In the genomic region with DNA sequence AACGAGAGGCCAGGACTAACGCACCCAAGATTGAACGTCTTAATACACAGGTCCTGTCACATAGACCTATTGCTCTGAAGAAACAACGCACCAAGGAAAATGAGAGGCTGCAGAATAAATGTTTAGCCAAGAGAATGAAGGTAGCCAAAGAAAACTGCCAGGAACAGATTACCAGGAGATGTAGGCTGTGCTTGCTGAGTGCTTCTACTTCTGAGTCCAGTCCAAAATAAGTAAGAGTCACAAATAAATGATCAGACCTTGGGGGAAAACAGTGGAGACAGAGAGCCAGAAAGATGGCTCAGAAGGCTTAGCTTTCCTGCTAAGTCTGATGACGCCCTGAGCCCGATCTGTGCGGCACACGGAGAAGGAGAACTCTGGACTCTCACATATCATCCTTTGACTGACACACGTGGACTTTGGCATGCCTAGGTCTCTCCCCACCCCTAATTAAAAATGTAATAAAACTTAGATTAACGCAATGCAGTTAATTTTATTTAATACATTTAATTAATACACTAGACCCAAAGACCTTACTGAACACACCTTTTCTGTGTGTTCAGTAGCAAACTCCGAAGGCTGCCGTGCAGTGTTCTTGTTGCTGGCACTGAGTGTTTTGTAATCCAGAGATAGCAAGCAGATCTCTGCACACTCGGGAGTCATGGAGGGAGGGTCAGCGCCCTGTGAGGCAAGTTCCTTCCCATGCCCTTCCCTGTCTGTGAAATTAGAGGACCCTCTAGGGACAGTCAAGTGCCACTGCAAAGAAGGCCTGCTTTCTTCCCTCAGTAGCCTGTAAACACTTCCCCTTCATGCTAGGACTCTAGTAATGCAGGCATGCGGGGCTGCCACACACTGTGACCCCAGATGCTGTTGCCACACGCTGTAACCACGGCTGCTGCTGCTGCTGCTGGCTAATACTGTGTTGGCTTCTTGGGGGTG, we compare ENCODE assay signal across 10 mouse cellular contexts. TPM values are rescaled to one million over a fixed set of nuclear protein-coding genes. Genes with fewer than 3 reads are reported as not detected.
DNase-seq lines count a peak whose midpoint lies in the region; ATAC-seq and TF ChIP-seq lines count a peak whose summit lies in the region.
"Had no signal": no experiment of that assay in that cellular context is flagged by ENCODE, and none has a peak within 500 bp of the region (broad histone marks: within the 10 kb centered on the region; RNA-seq: fewer than 3 reads in every experiment).

No protein-coding gene starts in this region.

- in situ Hi-C loops in CH12.LX (cut with MboI; ENCODE audit: low pct_ligation_motif_present, low pct_unique_long_range_greater_than_20kb, low sequenced_read_pairs), result no loop called here

- TF ChIP-seq POLR2A in CH12.LX (IDR thresholded peaks at IDR 0.05; ENCODE audit: low read depth, low read length), result no peak
- TF ChIP-seq POLR2A in embryonic fibroblast, embryonic 13.5 days (IDR thresholded peaks at IDR 0.05; ENCODE audit: low read depth, low read length), result no peak

- no peaks in the 10 kb centered on the region for H3K27me3 ChIP-seq in heart, postnatal 0 days (ENCODE audit: control insufficient read depth, insufficient read depth, low read length)
- H3K27me3 ChIP-seq in heart, embryonic 10.5 days (ENCODE audit: insufficient read depth, poor library complexity, severe bottlenecking), result no peaks in the 10 kb centered on the region
- H3K27me3 ChIP-seq in CH12.LX (replicated peaks), result no peaks in the 10 kb centered on the region
- H3K27me3 ChIP-seq: neural tube, embryonic 12.5 days; Patski had no signal

- H3K4me1 ChIP-seq in heart, postnatal 0 days (ENCODE audit: control insufficient read depth, insufficient read depth), result peaks cover 39% of the 10 kb centered on the region
- H3K4me1 ChIP-seq in heart, embryonic 10.5 days, result peaks cover 40% of the 10 kb centered on the region
- peaks cover 7 to 36% of the 10 kb centered on the region in 2 experiments; a peak in 2 of 4 replicates for H3K4me1 ChIP-seq in CH12.LX (ENCODE audit: control insufficient read depth in 1 of 2, insufficient read depth in 2 of 2)
- H3K4me1 ChIP-seq in embryonic fibroblast, embryonic 13.5 days (ENCODE audit: control insufficient read depth, insufficient read depth, low read length), result peaks cover 36% of the 10 kb centered on the region

- peak; percentile 63 for DNase-seq in heart, postnatal 0 days (ENCODE audit: low spot score)
- no peak for DNase-seq in heart, embryonic 10.5 days (ENCODE audit: low spot score)
- DNase-seq in CH12.LX (ENCODE audit: extremely low read depth), result no peak
- no peak for DNase-seq in left cerebral cortex, adult 11 months (ENCODE audit: low spot score)
- DNase-seq in adrenal gland, adult 2 months, result no peak
- no peak for DNase-seq in right cerebral cortex, postnatal 4 days

- peak; percentile 31 for TF ChIP-seq RAD21 in CH12.LX (IDR thresholded peaks at IDR 0.05; ENCODE audit: low read depth, low read length)

- H3K4me2 ChIP-seq in heart, postnatal 0 days (ENCODE audit: low read depth, low read length), result no peak overlapping the region
- H3K4me2 ChIP-seq in CH12.LX (ENCODE audit: insufficient read depth, low read depth, poor library complexity, severe bottlenecking), result no peak overlapping the region
- H3K4me2 ChIP-seq: neural tube, embryonic 12.5 days had no signal

- H3K79me2 ChIP-seq in CH12.LX (replicated peaks; ENCODE audit: control insufficient read depth, extremely low read depth, insufficient read depth, poor library complexity, severe bottlenecking), result peaks cover 26% of the 10 kb centered on the region

- peaks cover under 1% of the 10 kb centered on the region for H3K36me3 ChIP-seq in heart, postnatal 0 days (replicated peaks; ENCODE audit: control insufficient read depth, insufficient read depth, low read length)
- H3K36me3 ChIP-seq in heart, embryonic 10.5 days, result peaks cover 19% of the 10 kb centered on the region
- H3K36me3 ChIP-seq in CH12.LX (replicated peaks in 1 of 2; ENCODE audit: control insufficient read depth in 1 of 2, insufficient read depth in 1 of 2, low read length in 1 of 2), result peaks cover 11 to 82% of the 10 kb centered on the region in 2 experiments

- H3K4me3 ChIP-seq in heart, postnatal 0 days (ENCODE audit: low read depth, low read length), result no peak overlapping the region
- H3K4me3 ChIP-seq in heart, embryonic 10.5 days, result no peak overlapping the region
- H3K4me3 ChIP-seq in CH12.LX (replicated peaks in 1 of 3; ENCODE audit: low read depth in 2 of 3, low read length in 2 of 3, poor library complexity in 1 of 3), result no peak overlapping the region
- H3K4me3 ChIP-seq in embryonic fibroblast, embryonic 13.5 days (ENCODE audit: insufficient read depth, low read length), result no peak overlapping the region
- H3K4me3 ChIP-seq: neural tube, embryonic 12.5 days had no signal

- peak; percentile 32 for TF ChIP-seq CTCF in heart, postnatal 0 days (IDR thresholded peaks at IDR 0.05; ENCODE audit: low read depth)
- peak in 1 of 2 experiments; percentile 29; a peak in 2 of 4 replicates for TF ChIP-seq CTCF in CH12.LX (conservative IDR thresholded peaks at IDR 0.05 in 1 of 2, IDR thresholded peaks at IDR 0.05 in 1 of 2; ENCODE audit: low read depth in 2 of 2, low read length in 2 of 2)
- TF ChIP-seq CTCF in embryonic fibroblast, embryonic 13.5 days (IDR thresholded peaks at IDR 0.05; ENCODE audit: borderline replicate concordance, insufficient read depth, low read length), result no peak

- dilution Hi-C loops in CH12.LX (cut with MboI; ENCODE audit: extremely low pct_ligation_motif_present, extremely low pct_unique_long_range_greater_than_20kb, low sequenced_read_pairs), result no loop called here

- H3K27ac ChIP-seq in heart, postnatal 0 days (ENCODE audit: low read depth), result peak overlapping the region; percentile 44
- no peak overlapping the region for H3K27ac ChIP-seq in heart, embryonic 10.5 days
- H3K27ac ChIP-seq in CH12.LX (ENCODE audit: insufficient read depth, low read depth), result no peak overlapping the region
- H3K27ac ChIP-seq in embryonic fibroblast, embryonic 13.5 days (ENCODE audit: insufficient read depth, low read length), result peak overlapping the region; percentile 80
- H3K27ac ChIP-seq: neural tube, embryonic 12.5 days had no signal

- no peak for TF ChIP-seq EP300 in heart, postnatal 0 days (IDR thresholded peaks at IDR 0.05; ENCODE audit: low read depth)
- TF ChIP-seq EP300 in CH12.LX (IDR thresholded peaks at IDR 0.05; ENCODE audit: low read length), result no peak

- no peak overlapping the region for H3K9ac ChIP-seq in heart, postnatal 0 days (replicated peaks; ENCODE audit: low read depth, low read length)
- no peak overlapping the region for H3K9ac ChIP-seq in CH12.LX (ENCODE audit: insufficient read depth, low read depth)
- H3K9ac ChIP-seq: neural tube, embryonic 12.5 days had no signal

- ATAC-seq in heart, postnatal 0 days (ENCODE audit: insufficient read depth, low read depth), result peak; percentile 63; the same call in 1 of the 2 replicates
- ATAC-seq in megakaryocyte progenitor cell, adult 5-6 weeks (replicated peaks; ENCODE audit: poor library complexity), result peak; percentile 93

- WGBS in heart, postnatal 0 days, result 47% methylated on average over 17 of the region's 17 CpGs
- WGBS in heart, embryonic 10.5 days, result 71% methylated on average over 17 of the region's 17 CpGs

- H3K9me3 ChIP-seq in heart, postnatal 0 days (replicated peaks; ENCODE audit: control insufficient read depth, low read length), result no peaks in the 10 kb centered on the region
- H3K9me3 ChIP-seq in heart, embryonic 10.5 days, result no peaks in the 10 kb centered on the region
- H3K9me3 ChIP-seq in CH12.LX (replicated peaks; ENCODE audit: low read length), result peaks cover 3% of the 10 kb centered on the region
- H3K9me3 ChIP-seq: neural tube, embryonic 12.5 days had no signal

RNA-seq across cellular contexts. Expression of gene Pptc7, which starts 18.9 kb away (rescaled TPM):
- 33.9 and 40.3 TPM in 2 replicates for total RNA-seq in heart, postnatal 0 days (2014; rRNA removed; ENCODE audit: low replicate concordance)
- polyA plus RNA-seq in heart, postnatal 0 days (2015; fragmentation: Nextera tagmentation; extraction: Ambion mirVana), result 16.8 and 20.5 TPM in 2 replicates
- polyA plus RNA-seq in heart, embryonic 10.5 days (2016; fragmentation: Nextera tagmentation; extraction: Ambion mirVana), result 9.1 and 9.9 TPM in 2 replicates
- total RNA-seq in CH12.LX (2012; rRNA removed) (17.1 and 19.9 TPM in 2 replicates), CH12.LX (2014; rRNA removed) (25.6 and 25.9 TPM in 2 replicates)
- polyA plus RNA-seq in CH12.LX (2012; ENCODE audit: insufficient read length, low read depth), result 22.2 and 23.6 TPM in 2 replicates
- polyA plus RNA-seq in embryonic fibroblast, embryonic 13.5 days (2011; ENCODE audit: insufficient read length, low read depth, missing spikeins), result 15.6 and 15.9 TPM in 2 replicates
- 13.5 and 13.9 TPM in 2 replicates for total RNA-seq in megakaryocyte progenitor cell, adult 5-6 weeks (2015)
- total RNA-seq in megakaryocyte progenitor cell, adult 5-6 weeks (2017), result 13.7 and 16.7 TPM in 2 replicates
- total RNA-seq in adrenal gland, adult 2 months (2021), result 10 to 100 TPM; 52.0 to 63.4 TPM
- 46.3 and 57.5 TPM in 2 replicates for polyA plus RNA-seq in adrenal gland, adult 2 months (2012; rRNA removed)

RNA-seq across cellular contexts. Expression of gene Tctn1, which starts 38.8 kb away (rescaled TPM):
- 5.7 and 21.6 TPM in 2 replicates for total RNA-seq in heart, postnatal 0 days (2014; rRNA removed; ENCODE audit: low replicate concordance)
- 2.3 TPM in 2 replicates for polyA plus RNA-seq in heart, postnatal 0 days (2015; fragmentation: Nextera tagmentation; extraction: Ambion mirVana)
- 2.4 and 3.1 TPM in 2 replicates for polyA plus RNA-seq in heart, embryonic 10.5 days (2016; fragmentation: Nextera tagmentation; extraction: Ambion mirVana)
- total RNA-seq in CH12.LX (2012; rRNA removed) (7.6 and 8.8 TPM in 2 replicates), CH12.LX (2014; rRNA removed) (2.6 and 2.9 TPM in 2 replicates)
- 3.7 and 4.4 TPM in 2 replicates for polyA plus RNA-seq in CH12.LX (2012; ENCODE audit: insufficient read length, low read depth)
- 12.2 and 13.4 TPM in 2 replicates for polyA plus RNA-seq in embryonic fibroblast, embryonic 13.5 days (2011; ENCODE audit: insufficient read length, low read depth, missing spikeins)
- total RNA-seq in megakaryocyte progenitor cell, adult 5-6 weeks (2015), result 5.1 and 6.5 TPM in 2 replicates
- total RNA-seq in megakaryocyte progenitor cell, adult 5-6 weeks (2017), result 3.7 and 5.1 TPM in 2 replicates
- total RNA-seq in adrenal gland, adult 2 months (2021), result 10 to 100 TPM; 11.4 to 14.2 TPM
- polyA plus RNA-seq in adrenal gland, adult 2 months (2012; rRNA removed), result 47.0 and 58.3 TPM in 2 replicates

RNA-seq across cellular contexts. Expression of gene Rad9b, which starts 51.0 kb away (rescaled TPM):
- 2.0 and 13.9 TPM in 2 replicates for total RNA-seq in heart, postnatal 0 days (2014; rRNA removed; ENCODE audit: low replicate concordance)
- 7.5 and 8.2 TPM in 2 replicates for polyA plus RNA-seq in heart, postnatal 0 days (2015; fragmentation: Nextera tagmentation; extraction: Ambion mirVana)
- 7.0 and 8.8 TPM in 2 replicates for polyA plus RNA-seq in heart, embryonic 10.5 days (2016; fragmentation: Nextera tagmentation; extraction: Ambion mirVana)
- total RNA-seq in CH12.LX (2012; rRNA removed), result 6.5 and 9.0 TPM in 2 replicates
- total RNA-seq in CH12.LX (2014; rRNA removed), result 10.3 and 11.3 TPM in 2 replicates
- polyA plus RNA-seq in CH12.LX (2012; ENCODE audit: insufficient read length, low read depth), result 10.4 TPM in 2 replicates
- 4.0 and 4.4 TPM in 2 replicates for polyA plus RNA-seq in embryonic fibroblast, embryonic 13.5 days (2011; ENCODE audit: insufficient read length, low read depth, missing spikeins)
- 4.3 and 4.4 TPM in 2 replicates for total RNA-seq in megakaryocyte progenitor cell, adult 5-6 weeks (2015)
- total RNA-seq in megakaryocyte progenitor cell, adult 5-6 weeks (2017), result 4.8 and 7.5 TPM in 2 replicates
- total RNA-seq in adrenal gland, adult 2 months (2021), result 1 to 10 TPM; 1.9 to 2.8 TPM
- 2.3 and 2.4 TPM in 2 replicates for polyA plus RNA-seq in adrenal gland, adult 2 months (2012; rRNA removed)

RNA-seq across cellular contexts. Expression of gene Vps29, which starts 51.1 kb away (rescaled TPM):
- total RNA-seq in heart, postnatal 0 days (2014; rRNA removed; ENCODE audit: low replicate concordance), result 84.0 and 92.5 TPM in 2 replicates
- polyA plus RNA-seq in heart, postnatal 0 days (2015; fragmentation: Nextera tagmentation; extraction: Ambion mirVana), result 184 and 206 TPM in 2 replicates
- 245 and 246 TPM in 2 replicates for polyA plus RNA-seq in heart, embryonic 10.5 days (2016; fragmentation: Nextera tagmentation; extraction: Ambion mirVana)
- total RNA-seq in CH12.LX (2012; rRNA removed) (82.2 and 94.9 TPM in 2 replicates), CH12.LX (2014; rRNA removed) (145 and 153 TPM in 2 replicates)
- polyA plus RNA-seq in CH12.LX (2012; ENCODE audit: insufficient read length, low read depth), result 94.4 and 95.0 TPM in 2 replicates
- polyA plus RNA-seq in embryonic fibroblast, embryonic 13.5 days (2011; ENCODE audit: insufficient read length, low read depth, missing spikeins), result 138 and 165 TPM in 2 replicates
- total RNA-seq in megakaryocyte progenitor cell, adult 5-6 weeks (2015), result 129 and 137 TPM in 2 replicates
- total RNA-seq in megakaryocyte progenitor cell, adult 5-6 weeks (2017), result 93.9 and 96.9 TPM in 2 replicates
- total RNA-seq in adrenal gland, adult 2 months (2021), result 100 to 1,000 TPM; 128 to 165 TPM
- 13.1 and 18.5 TPM in 2 replicates for polyA plus RNA-seq in adrenal gland, adult 2 months (2012; rRNA removed)

Comparison
In these comparisons a context has a peak if more than half of its experiments do, and no peak if none do; other contexts are left out.
1. H3K27ac ChIP-seq: peak in heart, postnatal 0 days (single experiment) and embryonic fibroblast, embryonic 13.5 days (single experiment); none in heart, embryonic 10.5 days (single experiment) and CH12.LX (single experiment).